Comparison of ENCODE assay signal across 8 mouse cellular contexts in the genomic region with DNA sequence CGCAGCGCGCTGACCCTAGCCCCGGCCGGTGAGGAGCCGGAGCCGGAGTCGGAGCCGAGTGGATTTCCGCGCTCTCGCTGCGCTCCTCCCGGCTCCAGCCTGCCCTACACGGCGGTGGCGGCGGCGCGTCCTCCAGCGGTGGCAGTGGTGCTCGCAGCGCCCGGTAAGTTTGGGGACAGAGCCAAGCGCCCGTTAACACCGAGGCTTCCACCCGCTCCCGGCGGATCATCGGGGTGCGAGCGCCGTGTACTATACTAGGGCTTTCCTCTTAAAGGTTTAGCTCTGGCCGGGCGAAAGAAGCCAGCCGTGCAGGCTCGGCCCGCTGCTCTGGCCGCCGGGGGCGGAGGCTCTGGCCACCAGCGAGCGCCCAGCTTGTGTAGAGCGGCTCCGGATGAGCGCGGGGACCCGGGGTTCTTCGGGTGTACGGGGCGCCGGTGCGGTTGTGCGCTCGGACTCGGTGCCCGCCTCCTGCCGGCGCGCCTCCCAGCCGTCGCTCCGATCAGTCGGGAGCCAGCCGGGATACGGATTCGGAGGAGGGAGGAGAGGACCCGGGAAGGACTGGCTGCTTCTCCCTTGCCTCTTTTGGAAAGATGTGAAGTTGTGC. TPM values are rescaled to one million over a fixed set of nuclear protein-coding genes. Genes with fewer than 3 reads are reported as not detected.
DNase-seq lines count a peak whose midpoint lies in the region; ATAC-seq and TF ChIP-seq lines count a peak whose summit lies in the region.

No protein-coding gene starts in this region.

- ATAC-seq in heart, embryonic 16.5 days (replicated peaks; ENCODE audit: extremely low read depth, insufficient read depth, low FRiP score) = peak; percentile 21
- ATAC-seq in limb, embryonic 12.5 days (ENCODE audit: insufficient number of reproducible peaks, insufficient read depth, low FRiP score, low TSS enrichment, low read depth) = no peak

- peak overlapping the region; percentile 51 for H3K4me3 ChIP-seq in cortical plate, adult 2 months (ENCODE audit: insufficient read depth, low read length)
- peak overlapping the region; percentile 97 for H3K4me3 ChIP-seq in heart, embryonic 16.5 days (ENCODE audit: low read length)
- H3K4me3 ChIP-seq in limb, embryonic 12.5 days (replicated peaks) = peak overlapping the region; percentile 99

- TF ChIP-seq CTCF in cortical plate, adult 2 months (IDR thresholded peaks at IDR 0.05; ENCODE audit: extremely low read depth, insufficient read depth, low read length) = no peak

- no peaks in the 10 kb centered on the region for H3K9me3 ChIP-seq in heart, embryonic 16.5 days (replicated peaks; ENCODE audit: control insufficient read depth, low read length)
- H3K9me3 ChIP-seq in limb, embryonic 12.5 days = no peaks in the 10 kb centered on the region

- H3K4me2 ChIP-seq in heart, embryonic 16.5 days (ENCODE audit: low read depth, low read length) = peak overlapping the region; percentile 92
- H3K4me2 ChIP-seq in limb, embryonic 12.5 days = peak overlapping the region; percentile 97

- no peaks in the 10 kb centered on the region for H3K27me3 ChIP-seq in heart, embryonic 16.5 days (ENCODE audit: control insufficient read depth, insufficient read depth, low read length)
- no peaks in the 10 kb centered on the region for H3K27me3 ChIP-seq in limb, embryonic 12.5 days

- peaks cover 5% of the 10 kb centered on the region; the same call in 1 of the 2 replicates for H3K4me1 ChIP-seq in cortical plate, adult 2 months (ENCODE audit: control insufficient read depth, insufficient read depth, low read length)
- H3K4me1 ChIP-seq in heart, embryonic 16.5 days (ENCODE audit: control insufficient read depth, insufficient read depth, low read length) = peaks cover 42% of the 10 kb centered on the region
- H3K4me1 ChIP-seq in limb, embryonic 12.5 days (replicated peaks) = peaks cover 66% of the 10 kb centered on the region

- H3K27ac ChIP-seq in cortical plate, adult 2 months (ENCODE audit: insufficient read depth, low read length) = peak overlapping the region; percentile 93
- H3K27ac ChIP-seq in heart, embryonic 16.5 days (ENCODE audit: low read length) = peak overlapping the region; percentile 100
- peak overlapping the region; percentile 100 for H3K27ac ChIP-seq in limb, embryonic 12.5 days

- DNase-seq in embryo, embryonic 10 days (ENCODE audit: low spot score) = peak; percentile 77
- no peak for DNase-seq in embryo, embryonic 9.5 days (ENCODE audit: extremely low spot score)
- DNase-seq in B cell, adult 2 months = peak; percentile 74 to 79
- DNase-seq in naive thymus-derived CD4-positive, alpha-beta T cell, adult 2 months (ENCODE audit: low read depth) = peak; percentile 77
- peak; percentile 85 for DNase-seq in thymus, postnatal 14 days

- under 1% methylated on average over 69 of the region's 69 CpGs for WGBS in heart, embryonic 16.5 days
- under 1% methylated on average over 69 of the region's 69 CpGs for WGBS in limb, embryonic 12.5 days

- TF ChIP-seq POLR2A in cortical plate, adult 2 months (IDR thresholded peaks at IDR 0.05; ENCODE audit: extremely low read depth, insufficient read depth, low read length) = no peak

- peak overlapping the region; percentile 99 for H3K9ac ChIP-seq in heart, embryonic 16.5 days (ENCODE audit: low read length)
- H3K9ac ChIP-seq in limb, embryonic 12.5 days (replicated peaks) = peak overlapping the region; percentile 99

- no peaks in the 10 kb centered on the region for H3K36me3 ChIP-seq in heart, embryonic 16.5 days (ENCODE audit: control insufficient read depth, insufficient read depth)
- no peaks in the 10 kb centered on the region for H3K36me3 ChIP-seq in limb, embryonic 12.5 days

RNA-seq across cellular contexts. Expression of a gene that starts 0.5 kb away (rescaled TPM):
- polyA plus RNA-seq in cortical plate, adult 2 months (2012; rRNA removed) = 33.5 and 36.9 TPM in 2 replicates
- polyA plus RNA-seq in heart, embryonic 16.5 days (2015; fragmentation: Nextera tagmentation; extraction: Ambion mirVana) = 20.6 and 22.6 TPM in 2 replicates
- polyA plus RNA-seq in limb, embryonic 12.5 days (2016; fragmentation: Nextera tagmentation; extraction: Ambion mirVana) = 53.4 and 57.1 TPM in 2 replicates
